Mouse (Mus musculus) cortical plate, adult 2 months (tissue): ENCODE results near the gene Suclg2.

Experiments used
- CTCF ChIP-seq: fragments of 200-500 bp; IDR thresholded peaks from 2 replicates; pipeline ENCODE4 v1.5.1; 2011; ENCODE audit warnings: mild to moderate bottlenecking, control low read depth, low read length; ENCODE audit not compliant: insufficient read depth; ENCODE audit errors: extremely low read depth
- POLR2A ChIP-seq: fragments of 200-500 bp; IDR thresholded peaks from 2 replicates; pipeline ENCODE4 v1.6.1; 2011; ENCODE audit warnings: mild to moderate bottlenecking, low read length, control low read depth; ENCODE audit not compliant: insufficient read depth; ENCODE audit errors: extremely low read depth

DNA sequence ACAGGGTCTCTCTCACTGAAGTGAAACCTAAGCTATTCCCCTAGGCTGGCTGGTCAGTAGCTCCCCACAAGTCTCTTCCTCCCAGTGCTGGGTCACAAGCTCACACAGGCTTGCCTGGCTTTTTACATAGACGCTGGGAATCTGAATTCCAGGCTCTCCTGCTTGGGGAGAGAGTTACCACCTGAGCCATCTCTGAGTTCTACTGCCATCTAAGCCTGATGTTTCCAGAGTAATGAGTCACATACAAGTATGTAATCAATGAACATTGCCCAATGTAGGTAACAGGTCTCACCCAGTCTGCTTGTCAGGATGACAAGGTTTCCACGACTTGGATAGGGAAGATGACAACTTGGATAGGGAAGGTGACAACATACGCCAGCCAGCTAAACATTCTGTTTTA, 1.5 kb downstream of the Suclg2 start:
- TF ChIP-seq CTCF (no peak), POLR2A (no peak)
